Mouse (Mus musculus): ENCODE data around the gene Gabrq.
A peak's percentile ranks its signal among the peaks of the same experiment; 100 is the strongest.

The Gabrq gene

GRCm38 (mm10) chrX:72824776-72825588, at the start of gene Gabrq:
TSS of gene Gabrq (plus strand) at chrX:72825178.
- DNase-seq (ENCODE audit: low spot score), result no peak

GRCm38 (mm10) chrX:72788773-72789557, 36.0 kb upstream of the Gabrq start:
- no peak for DNase-seq (ENCODE audit: low spot score)

DNA sequence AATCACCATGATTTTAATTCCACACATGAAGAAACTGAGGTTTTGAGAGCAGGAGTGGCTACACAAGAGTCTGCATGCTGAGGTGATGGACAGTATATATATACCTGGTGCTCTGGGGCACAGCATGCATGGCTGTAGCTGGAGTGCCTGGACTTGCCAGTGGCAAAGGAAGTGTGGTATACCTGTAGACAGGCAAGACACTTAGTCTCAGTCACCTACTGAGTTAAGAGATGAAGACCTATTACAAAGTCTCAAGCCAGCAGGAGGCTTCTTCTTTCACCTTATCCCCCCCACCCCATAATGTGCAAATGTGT, 35.5 kb upstream of the Gabrq start:
- DNase-seq (ENCODE audit: low spot score), result no peak

DNA sequence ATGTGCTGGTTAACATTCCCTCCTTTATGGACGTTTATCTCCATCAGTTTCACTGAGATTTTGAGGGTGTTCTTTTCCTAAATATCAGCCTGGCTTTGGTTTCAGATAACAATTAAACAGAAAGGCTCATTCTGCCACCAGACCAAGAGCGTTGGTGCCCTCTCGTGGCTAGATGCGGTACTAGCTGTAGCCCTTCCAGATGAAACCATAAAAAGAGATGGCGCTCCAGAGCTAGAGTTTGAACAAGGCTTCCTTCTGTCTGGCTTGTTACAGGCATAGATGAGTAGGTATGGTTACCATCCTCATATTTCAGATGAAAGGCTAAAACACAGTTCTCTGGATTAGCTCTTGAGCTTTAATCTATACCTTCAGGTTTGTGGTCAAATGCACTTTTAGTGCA, 5.4 kb upstream of the Gabrq start:
- peak; percentile 4 for DNase-seq (ENCODE audit: low spot score)

DNA sequence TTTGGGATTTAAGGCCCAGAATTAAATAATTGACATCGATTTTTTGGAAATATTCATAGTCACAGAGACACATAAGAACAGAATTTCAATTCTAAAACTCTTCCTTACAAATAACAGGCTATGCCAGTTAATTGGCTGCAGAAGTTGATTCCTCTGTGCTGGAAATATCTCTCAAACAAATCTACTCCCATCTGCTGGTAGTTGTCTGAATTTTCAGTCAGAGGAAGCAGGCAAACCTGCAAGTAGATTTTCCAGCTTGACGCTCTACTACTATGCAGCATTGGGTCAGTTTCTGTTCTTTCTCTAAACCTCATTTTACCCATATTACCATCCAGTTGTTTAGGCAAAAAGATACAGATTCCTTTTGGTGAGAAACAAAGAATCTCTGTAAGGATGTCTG, 1.7 kb upstream of the Gabrq start:
- no peak for DNase-seq (ENCODE audit: low spot score)

- DNase-seq (ENCODE audit: low spot score), result no peak
Observed at GRCm38 (mm10) chrX:72825589-72825905, 569 bp downstream of the Gabrq start.
